Mouse (Mus musculus) liver, embryonic 14.5 days (tissue): ENCODE measurements around the gene Plcl2.

Experiments used
- CTCF ChIP-seq: IDR thresholded peaks from 2 replicates; pipeline ENCODE4 v1.5.1; 2016; ENCODE audit warnings: antibody characterized with exemption, low read depth, control low read depth
- EP300 ChIP-seq: IDR thresholded peaks from 2 replicates; pipeline ENCODE4 v1.6.1; 2016; ENCODE audit warnings: antibody characterized with exemption, low read depth

DNA sequence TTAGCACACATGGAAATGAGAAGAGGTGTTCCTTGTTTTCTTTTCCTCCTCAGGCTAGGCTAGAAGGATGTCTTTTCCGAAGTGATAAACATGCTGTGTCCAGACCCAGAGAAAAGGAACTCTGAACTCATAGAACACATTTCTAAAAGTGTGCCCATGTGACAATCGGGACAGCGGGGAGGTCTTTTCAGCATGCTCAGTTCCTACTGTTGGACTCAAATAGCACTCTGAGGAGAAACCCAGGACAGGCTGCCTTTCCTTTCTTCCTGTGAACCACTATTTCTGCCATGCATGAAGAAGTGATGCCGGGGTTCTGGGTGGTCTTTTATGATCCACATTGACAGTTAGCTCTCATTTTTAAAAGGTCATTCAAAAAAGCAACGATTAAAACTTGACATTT lies 40.1 kb upstream of the Plcl2 start:
- TF ChIP-seq CTCF (no peak), EP300 (no peak)
